In the genomic region with DNA sequence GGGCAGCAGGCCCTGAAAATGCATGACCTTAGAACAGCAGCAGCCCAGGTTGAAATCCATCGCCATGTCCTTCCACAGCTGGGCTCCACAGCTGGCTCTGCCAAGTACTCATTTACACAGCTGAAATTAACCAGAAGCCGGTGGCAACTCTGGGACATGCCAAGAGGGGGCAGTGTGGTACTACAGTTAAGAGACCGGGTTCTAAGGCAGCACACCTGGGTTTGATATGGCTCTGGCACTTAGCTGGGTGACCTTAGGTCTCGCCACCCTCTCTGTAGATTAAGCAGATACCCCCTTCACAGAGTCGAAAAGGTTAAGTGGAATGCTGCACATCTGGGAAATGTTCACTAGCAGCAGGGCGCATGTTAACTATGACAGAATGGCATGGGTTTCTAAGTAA, we compare ENCODE assay signal across 9 mouse cellular contexts. TPM values are rescaled to one million over a fixed set of nuclear protein-coding genes. Genes with fewer than 3 reads are reported as not detected.
DNase-seq lines count a peak whose midpoint lies in the region; ATAC-seq lines count a peak whose summit lies in the region.
"Had no signal": no experiment of that assay in that cellular context is flagged by ENCODE, and none has a peak within 500 bp of the region (broad histone marks: within the 10 kb centered on the region; RNA-seq: fewer than 3 reads in every experiment).

No protein-coding gene starts in this region.

- H3K27ac ChIP-seq in forebrain, embryonic 11.5 days (ENCODE audit: low read depth, low read length), result no peak overlapping the region
- no peak overlapping the region for H3K27ac ChIP-seq in forebrain, embryonic 15.5 days (replicated peaks)
- H3K27ac ChIP-seq in forebrain, embryonic 13.5 days, result no peak overlapping the region
- H3K27ac ChIP-seq in hindbrain, embryonic 13.5 days, result no peak overlapping the region
- H3K27ac ChIP-seq: lung, embryonic 15.5 days had no signal

- H3K27me3 ChIP-seq in forebrain, embryonic 11.5 days (ENCODE audit: control insufficient read depth, insufficient read depth, low read length), result no peaks in the 10 kb centered on the region
- H3K27me3 ChIP-seq in forebrain, embryonic 15.5 days, result no peaks in the 10 kb centered on the region
- H3K27me3 ChIP-seq in forebrain, embryonic 13.5 days, result no peaks in the 10 kb centered on the region
- H3K27me3 ChIP-seq in hindbrain, embryonic 13.5 days, result no peaks in the 10 kb centered on the region
- H3K27me3 ChIP-seq: lung, embryonic 15.5 days had no signal

- WGBS in forebrain, embryonic 11.5 days, result 34% methylated on average over 6 of the region's 6 CpGs
- WGBS in forebrain, embryonic 15.5 days, result 43% methylated on average over 6 of the region's 6 CpGs
- WGBS in forebrain, embryonic 13.5 days, result 46% methylated on average over 6 of the region's 6 CpGs
- 43% methylated on average over 6 of the region's 6 CpGs for WGBS in hindbrain, embryonic 13.5 days

- DNase-seq in forebrain, embryonic 11.5 days (ENCODE audit: low spot score), result peak; percentile 88
- peak; percentile 46 to 60 for DNase-seq in adrenal gland, postnatal 4 days (ENCODE audit: low spot score in 2 of 2)
- peak; percentile 51 to 73 for DNase-seq in left cerebral cortex, adult 8-10 months (ENCODE audit: low spot score in 2 of 2)
- DNase-seq in spleen, postnatal 10 days (ENCODE audit: low spot score in 2 of 2), result peak; percentile 43 to 74

- no peaks in the 10 kb centered on the region for H3K4me1 ChIP-seq in forebrain, embryonic 11.5 days (replicated peaks; ENCODE audit: control insufficient read depth, insufficient read depth, low read length)
- H3K4me1 ChIP-seq in forebrain, embryonic 15.5 days, result peaks cover 17% of the 10 kb centered on the region
- H3K4me1 ChIP-seq in forebrain, embryonic 13.5 days, result peaks cover 24% of the 10 kb centered on the region
- H3K4me1 ChIP-seq in hindbrain, embryonic 13.5 days (replicated peaks), result peaks cover 41% of the 10 kb centered on the region

- no peak overlapping the region for H3K4me2 ChIP-seq in forebrain, embryonic 11.5 days (ENCODE audit: low read depth, low read length, severe bottlenecking)
- no peak overlapping the region for H3K4me2 ChIP-seq in forebrain, embryonic 15.5 days (replicated peaks)
- H3K4me2 ChIP-seq in forebrain, embryonic 13.5 days, result no peak overlapping the region
- H3K4me2 ChIP-seq in hindbrain, embryonic 13.5 days, result no peak overlapping the region
- H3K4me2 ChIP-seq: lung, embryonic 15.5 days had no signal

- H3K36me3 ChIP-seq in forebrain, embryonic 11.5 days (ENCODE audit: control insufficient read depth, insufficient read depth, low read length), result no peaks in the 10 kb centered on the region
- H3K36me3 ChIP-seq in forebrain, embryonic 15.5 days, result no peaks in the 10 kb centered on the region
- H3K36me3 ChIP-seq in forebrain, embryonic 13.5 days (ENCODE audit: poor library complexity, severe bottlenecking), result no peaks in the 10 kb centered on the region
- H3K36me3 ChIP-seq in hindbrain, embryonic 13.5 days, result no peaks in the 10 kb centered on the region
- H3K36me3 ChIP-seq: lung, embryonic 15.5 days had no signal

- ATAC-seq in forebrain, embryonic 11.5 days (replicated peaks; ENCODE audit: low FRiP score), result peak; percentile 39; the same call in 1 of the 2 replicates
- ATAC-seq in forebrain, embryonic 15.5 days (replicated peaks), result no peak; the same call in 1 of the 2 replicates
- ATAC-seq in forebrain, embryonic 13.5 days, result peak; percentile 21; the same call in 1 of the 2 replicates
- 0 out of 2 replicates have a peak, but pooled peaks have one; percentile 21 for ATAC-seq in hindbrain, embryonic 13.5 days (ENCODE audit: low FRiP score)
- peak; percentile 70 for ATAC-seq in monocyte, adult 5-6 weeks (replicated peaks; ENCODE audit: insufficient number of reproducible peaks, low FRiP score, low TSS enrichment, poor library complexity, severe bottlenecking)

- no peak overlapping the region for H3K4me3 ChIP-seq in forebrain, embryonic 11.5 days (ENCODE audit: low read depth, low read length)
- no peak overlapping the region for H3K4me3 ChIP-seq in forebrain, embryonic 15.5 days
- no peak overlapping the region for H3K4me3 ChIP-seq in forebrain, embryonic 13.5 days
- H3K4me3 ChIP-seq in hindbrain, embryonic 13.5 days, result no peak overlapping the region
- H3K4me3 ChIP-seq: lung, embryonic 15.5 days had no signal

- no peak overlapping the region for H3K9ac ChIP-seq in forebrain, embryonic 11.5 days (ENCODE audit: low read length)
- H3K9ac ChIP-seq in forebrain, embryonic 15.5 days (replicated peaks), result no peak overlapping the region
- H3K9ac ChIP-seq in forebrain, embryonic 13.5 days, result no peak overlapping the region
- H3K9ac ChIP-seq in hindbrain, embryonic 13.5 days, result no peak overlapping the region
- H3K9ac ChIP-seq: lung, embryonic 15.5 days had no signal

- no peaks in the 10 kb centered on the region for H3K9me3 ChIP-seq in forebrain, embryonic 11.5 days (ENCODE audit: control insufficient read depth, low read length)
- H3K9me3 ChIP-seq in forebrain, embryonic 15.5 days, result no peaks in the 10 kb centered on the region
- H3K9me3 ChIP-seq in forebrain, embryonic 13.5 days (replicated peaks), result 0 out of 2 replicates have a peak, but pooled peaks cover 3% of the 10 kb centered on the region
- H3K9me3 ChIP-seq in hindbrain, embryonic 13.5 days, result no peaks in the 10 kb centered on the region
- H3K9me3 ChIP-seq: lung, embryonic 15.5 days had no signal

RNA-seq across cellular contexts. Expression of a gene that starts 16.8 kb away (rescaled TPM):
- polyA plus RNA-seq in forebrain, embryonic 11.5 days (2014; fragmentation: Nextera tagmentation; extraction: Ambion mirVana), result 6.2 and 6.7 TPM in 2 replicates
- 14.3 and 14.7 TPM in 2 replicates for polyA plus RNA-seq in forebrain, embryonic 15.5 days (2015; fragmentation: Nextera tagmentation; extraction: Ambion mirVana)
- total RNA-seq in adrenal gland, postnatal 4 days (2021), result 10 to 100 TPM; 31.2 to 34.6 TPM
- 8.0 and 10.8 TPM in 2 replicates for polyA plus RNA-seq in forebrain, embryonic 13.5 days (2015; fragmentation: Nextera tagmentation; extraction: Ambion mirVana)
- 16.7 and 18.1 TPM in 2 replicates for polyA plus RNA-seq in hindbrain, embryonic 13.5 days (2015; fragmentation: Nextera tagmentation; extraction: Ambion mirVana)
- 100 to 1,000 TPM; 201 to 205 (median 202) TPM for total RNA-seq in left cerebral cortex, adult 8-10 months (2022)
- 0.95 to 9.1 TPM (median 5.6 TPM) in 3 replicates for total RNA-seq in monocyte, adult 5-6 weeks (2017)

RNA-seq across cellular contexts. Expression of a gene that starts 17.0 kb away (rescaled TPM):
- polyA plus RNA-seq in forebrain, embryonic 11.5 days (2014; fragmentation: Nextera tagmentation; extraction: Ambion mirVana), result 1.2 and 1.9 TPM in 2 replicates
- polyA plus RNA-seq in forebrain, embryonic 15.5 days (2015; fragmentation: Nextera tagmentation; extraction: Ambion mirVana), result 2.0 TPM in 2 replicates
- 1 to 10 TPM in 1 of 2 experiments, under 1 TPM in 1; 0.11 to 1.9 TPM for total RNA-seq in adrenal gland, postnatal 4 days (2021)
- 1.0 and 2.2 TPM in 2 replicates for polyA plus RNA-seq in forebrain, embryonic 13.5 days (2015; fragmentation: Nextera tagmentation; extraction: Ambion mirVana)
- 3.2 and 5.0 TPM in 2 replicates for polyA plus RNA-seq in hindbrain, embryonic 13.5 days (2015; fragmentation: Nextera tagmentation; extraction: Ambion mirVana)
- 10 to 100 TPM in 1 of 4 experiments, 1 to 10 TPM in 3; 7.7 to 11.7 (median 9.6) TPM for total RNA-seq in left cerebral cortex, adult 8-10 months (2022)
- total RNA-seq in monocyte, adult 5-6 weeks (2017), result not detected in 3 replicates

RNA-seq across cellular contexts. Expression of a gene that starts 35.4 kb away (rescaled TPM):
- polyA plus RNA-seq in forebrain, embryonic 11.5 days (2014; fragmentation: Nextera tagmentation; extraction: Ambion mirVana), result 4.8 and 5.2 TPM in 2 replicates
- polyA plus RNA-seq in forebrain, embryonic 15.5 days (2015; fragmentation: Nextera tagmentation; extraction: Ambion mirVana), result 9.4 and 15.7 TPM in 2 replicates
- total RNA-seq in adrenal gland, postnatal 4 days (2021), result 1 to 10 TPM in 1 of 2 experiments, under 1 TPM in 1; 0.56 to 1.2 TPM
- polyA plus RNA-seq in forebrain, embryonic 13.5 days (2015; fragmentation: Nextera tagmentation; extraction: Ambion mirVana), result 9.1 and 14.3 TPM in 2 replicates
- 9.8 and 17.9 TPM in 2 replicates for polyA plus RNA-seq in hindbrain, embryonic 13.5 days (2015; fragmentation: Nextera tagmentation; extraction: Ambion mirVana)
- total RNA-seq in left cerebral cortex, adult 8-10 months (2022), result 1 to 10 TPM; 2.7 to 5.7 (median 4.3) TPM
- total RNA-seq in monocyte, adult 5-6 weeks (2017), result 2.1 to 2.2 TPM in 2 of 3 replicates, not detected in the other

RNA-seq across cellular contexts. Expression of a gene that starts 49.7 kb away (rescaled TPM):
- 8.7 and 9.2 TPM in 2 replicates for polyA plus RNA-seq in forebrain, embryonic 11.5 days (2014; fragmentation: Nextera tagmentation; extraction: Ambion mirVana)
- 2.8 and 3.1 TPM in 2 replicates for polyA plus RNA-seq in forebrain, embryonic 15.5 days (2015; fragmentation: Nextera tagmentation; extraction: Ambion mirVana)
- 10 to 100 TPM; 11.1 to 12.2 TPM for total RNA-seq in adrenal gland, postnatal 4 days (2021)
- polyA plus RNA-seq in forebrain, embryonic 13.5 days (2015; fragmentation: Nextera tagmentation; extraction: Ambion mirVana), result 3.0 and 3.1 TPM in 2 replicates
- 7.0 TPM in 2 replicates for polyA plus RNA-seq in hindbrain, embryonic 13.5 days (2015; fragmentation: Nextera tagmentation; extraction: Ambion mirVana)
- total RNA-seq in left cerebral cortex, adult 8-10 months (2022), result 10 to 100 TPM; 20.9 to 26.5 (median 23.3) TPM
- 0.21 TPM in 1 of 3 replicates, not detected in the others for total RNA-seq in monocyte, adult 5-6 weeks (2017)
